Mouse (Mus musculus): ENCODE measurements around the gene Fkbp4. TPM values are rescaled to one million over a fixed set of nuclear protein-coding genes. Genes with fewer than 3 reads are reported as not detected.

The Fkbp4 gene
- polyA plus RNA-seq, 1 experiment, result 102 TPM

GRCm38 (mm10) chr6:128461606-128462005, 23.1 kb upstream of the Fkbp4 start:
- no peak for TF ChIP-seq CTCF (IDR thresholded peaks at IDR 0.05; ENCODE audit: borderline replicate concordance, insufficient read depth, low read length)
- H3K27ac ChIP-seq (ENCODE audit: insufficient read depth, low read length), result no peak overlapping the region
- no peak overlapping the region for H3K4me3 ChIP-seq (ENCODE audit: insufficient read depth, low read length)
- no peaks in the 10 kb centered on the region for H3K4me1 ChIP-seq (ENCODE audit: control insufficient read depth, insufficient read depth, low read length)

DNA sequence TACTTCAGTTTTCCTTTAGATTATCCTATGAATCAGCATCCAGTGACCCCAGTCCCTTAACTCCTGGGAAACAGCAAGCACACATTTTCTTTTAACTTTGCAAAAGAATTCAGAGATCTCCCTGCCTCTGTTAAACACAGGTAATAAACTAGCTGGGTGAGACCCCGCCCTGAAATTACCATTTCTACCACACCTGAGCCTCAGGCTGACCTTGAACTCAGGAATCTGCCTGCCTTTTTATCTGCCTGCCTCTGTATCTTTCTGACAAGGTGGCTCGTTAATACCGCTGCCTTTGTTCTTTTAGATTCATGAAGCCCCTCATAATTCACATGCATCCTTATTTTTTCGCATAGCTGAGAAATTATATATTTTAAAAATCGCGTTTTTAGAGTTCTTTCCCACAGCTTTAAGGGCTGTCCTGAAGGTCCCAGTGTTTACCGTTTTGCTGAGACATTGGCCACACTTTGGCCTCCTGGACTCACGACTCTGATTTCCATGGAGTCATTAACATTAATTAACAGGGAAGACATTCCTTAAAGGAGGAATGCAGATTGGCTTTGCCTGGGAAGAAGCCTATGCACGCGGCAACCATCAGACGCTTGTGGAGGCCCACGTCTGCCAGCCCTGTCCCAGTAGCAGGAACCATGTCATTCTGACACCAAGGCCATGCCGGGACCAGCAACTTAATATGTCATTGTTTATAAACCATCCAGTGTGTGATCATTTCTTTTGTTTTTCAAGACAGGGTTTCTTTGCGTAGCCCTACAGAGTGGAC, 22.4 kb upstream of the Fkbp4 start:
- TF ChIP-seq CTCF (IDR thresholded peaks at IDR 0.05; ENCODE audit: borderline replicate concordance, insufficient read depth, low read length) (no peak), POLR2A (IDR thresholded peaks at IDR 0.05; ENCODE audit: low read depth, low read length) (no peak)
- Histone ChIP-seq H3K4me1 (ENCODE audit: control insufficient read depth, insufficient read depth, low read length) (no peaks in the 10 kb centered on the region), H3K4me3 (ENCODE audit: insufficient read depth, low read length) (no peak overlapping the region), H3K27ac (ENCODE audit: insufficient read depth, low read length) (no peak overlapping the region)

DNA sequence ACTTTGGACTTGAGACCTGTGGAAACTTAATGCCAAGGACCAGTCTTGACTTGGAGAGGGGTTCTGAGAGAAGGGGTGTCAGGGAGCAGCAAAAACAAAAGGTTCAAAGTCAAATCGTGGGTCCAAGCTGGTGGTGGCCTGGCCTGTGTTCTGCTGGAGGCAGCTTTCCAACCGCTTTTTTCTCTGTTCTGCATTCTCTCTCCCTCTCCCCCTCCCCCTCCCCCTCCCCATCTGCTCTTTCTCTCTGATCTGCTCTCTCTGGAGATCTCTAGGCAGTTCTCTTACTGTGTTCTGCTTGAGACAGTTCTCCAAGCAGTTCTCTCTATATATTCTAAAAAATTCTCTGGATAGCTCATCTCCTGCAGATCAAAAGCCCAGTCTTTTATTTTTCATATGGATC, 21.8 kb upstream of the Fkbp4 start:
- no peak for TF ChIP-seq POLR2A (IDR thresholded peaks at IDR 0.05; ENCODE audit: low read depth, low read length)
- no peak for TF ChIP-seq CTCF (IDR thresholded peaks at IDR 0.05; ENCODE audit: borderline replicate concordance, insufficient read depth, low read length)
- no peaks in the 10 kb centered on the region for H3K4me1 ChIP-seq (ENCODE audit: control insufficient read depth, insufficient read depth, low read length)
- no peak overlapping the region for H3K27ac ChIP-seq (ENCODE audit: insufficient read depth, low read length)
- H3K4me3 ChIP-seq (ENCODE audit: insufficient read depth, low read length), result no peak overlapping the region

GRCm38 (mm10) chr6:128457186-128457585, 18.7 kb upstream of the Fkbp4 start:
- H3K27ac ChIP-seq (ENCODE audit: insufficient read depth, low read length), result no peak overlapping the region
- no peaks in the 10 kb centered on the region for H3K4me1 ChIP-seq (ENCODE audit: control insufficient read depth, insufficient read depth, low read length)
- TF ChIP-seq CTCF (IDR thresholded peaks at IDR 0.05; ENCODE audit: borderline replicate concordance, insufficient read depth, low read length) (no peak), POLR2A (IDR thresholded peaks at IDR 0.05; ENCODE audit: low read depth, low read length) (no peak)
- H3K4me3 ChIP-seq (ENCODE audit: insufficient read depth, low read length), result no peak overlapping the region

DNA sequence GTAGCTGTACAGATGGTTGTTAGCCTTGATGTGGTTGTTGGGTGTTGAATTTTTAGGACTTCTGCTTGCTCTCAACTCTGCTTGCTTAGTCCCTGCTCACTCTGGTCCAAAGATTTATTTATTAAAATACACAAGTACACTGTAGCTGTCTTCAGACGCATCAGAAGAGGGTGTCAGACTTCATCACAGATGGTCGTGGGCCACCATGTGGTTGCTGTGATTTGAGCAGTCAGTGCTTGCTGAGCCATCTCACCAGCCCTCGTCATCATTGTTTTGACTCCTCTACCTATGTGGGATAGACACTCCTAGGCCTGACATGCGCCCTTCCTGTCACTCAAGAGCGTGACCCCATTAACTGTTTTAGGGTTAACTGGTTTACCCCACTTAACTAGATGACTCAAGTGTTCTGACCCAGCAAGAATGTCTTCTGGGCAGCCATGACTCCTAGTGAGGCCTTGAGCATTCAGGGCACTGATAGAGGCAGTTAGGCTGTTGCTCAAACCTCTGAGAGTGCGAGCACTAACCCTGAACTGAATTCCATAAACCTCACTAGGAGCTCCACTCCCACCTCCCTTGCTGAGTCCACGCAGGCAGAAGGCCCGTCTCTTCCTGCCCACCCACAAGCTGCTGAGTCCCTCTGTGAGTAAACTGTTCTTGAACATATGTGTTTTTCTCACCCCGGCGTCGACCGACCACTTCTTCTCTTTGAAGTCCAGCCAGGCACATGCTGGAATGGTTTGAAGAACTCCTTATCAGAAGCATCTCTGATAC, 17.5 kb upstream of the Fkbp4 start:
- no peak for TF ChIP-seq CTCF (IDR thresholded peaks at IDR 0.05; ENCODE audit: borderline replicate concordance, insufficient read depth, low read length)
- no peak for TF ChIP-seq POLR2A (IDR thresholded peaks at IDR 0.05; ENCODE audit: low read depth, low read length)
- Histone ChIP-seq H3K4me1 (ENCODE audit: control insufficient read depth, insufficient read depth, low read length) (no peaks in the 10 kb centered on the region), H3K27ac (ENCODE audit: insufficient read depth, low read length) (no peak overlapping the region), H3K4me3 (ENCODE audit: insufficient read depth, low read length) (no peak overlapping the region)

- H3K4me3 ChIP-seq (ENCODE audit: insufficient read depth, low read length), result no peak overlapping the region
- TF ChIP-seq CTCF (IDR thresholded peaks at IDR 0.05; ENCODE audit: borderline replicate concordance, insufficient read depth, low read length), result no peak
- no peak for TF ChIP-seq POLR2A (IDR thresholded peaks at IDR 0.05; ENCODE audit: low read depth, low read length)
- H3K4me1 ChIP-seq (ENCODE audit: control insufficient read depth, insufficient read depth, low read length), result no peaks in the 10 kb centered on the region
- H3K27ac ChIP-seq (ENCODE audit: insufficient read depth, low read length), result no peak overlapping the region
These were observed 8.6 kb upstream of the Fkbp4 start for GRCm38 (mm10) chr6:128447063-128447462.

- Histone ChIP-seq H3K27ac (ENCODE audit: insufficient read depth, low read length) (no peak overlapping the region), H3K4me3 (ENCODE audit: insufficient read depth, low read length) (no peak overlapping the region), H3K4me1 (ENCODE audit: control insufficient read depth, insufficient read depth, low read length) (no peaks in the 10 kb centered on the region)
- TF ChIP-seq CTCF (IDR thresholded peaks at IDR 0.05; ENCODE audit: borderline replicate concordance, insufficient read depth, low read length) (peak; percentile 53; the same call in 1 of the 2 replicates), POLR2A (IDR thresholded peaks at IDR 0.05; ENCODE audit: low read depth, low read length) (no peak)
These were observed 7.5 kb upstream of the Fkbp4 start for GRCm38 (mm10) chr6:128445761-128446535.

DNA sequence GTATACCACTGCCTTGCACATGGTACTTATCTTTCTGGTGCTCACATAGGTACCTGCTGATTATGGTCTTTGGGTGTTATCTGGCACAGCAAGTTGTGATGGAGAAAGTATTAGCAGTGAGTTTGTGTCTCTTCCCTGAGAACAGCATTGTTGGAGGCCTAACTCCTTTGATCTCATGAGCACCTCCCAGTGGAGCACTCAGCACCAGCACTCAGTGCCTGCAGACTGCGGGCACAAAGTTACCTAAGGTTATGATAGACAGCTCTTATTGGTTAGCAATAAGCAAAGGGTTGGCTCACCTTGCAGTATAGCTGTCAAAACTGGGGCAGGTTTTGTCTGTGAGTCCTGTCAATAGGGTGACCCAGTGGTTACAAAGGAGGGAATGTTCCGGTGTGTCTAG, 1.8 kb upstream of the Fkbp4 start:
- Histone ChIP-seq H3K4me3 (ENCODE audit: insufficient read depth, low read length) (no peak overlapping the region), H3K4me1 (ENCODE audit: control insufficient read depth, insufficient read depth, low read length) (peaks cover 3% of the 10 kb centered on the region; the same call in 1 of the 2 replicates), H3K27ac (ENCODE audit: insufficient read depth, low read length) (no peak overlapping the region)
- no peak for TF ChIP-seq POLR2A (IDR thresholded peaks at IDR 0.05; ENCODE audit: low read depth, low read length)
- no peak for TF ChIP-seq CTCF (IDR thresholded peaks at IDR 0.05; ENCODE audit: borderline replicate concordance, insufficient read depth, low read length)

GRCm38 (mm10) chr6:128438871-128439341, 429 bp upstream of the Fkbp4 start:
- TF ChIP-seq CTCF (IDR thresholded peaks at IDR 0.05; ENCODE audit: borderline replicate concordance, insufficient read depth, low read length) (no peak), POLR2A (IDR thresholded peaks at IDR 0.05; ENCODE audit: low read depth, low read length) (no peak; the same call in 1 of the 2 replicates)
- Histone ChIP-seq H3K27ac (ENCODE audit: insufficient read depth, low read length) (no peak overlapping the region), H3K4me3 (ENCODE audit: insufficient read depth, low read length) (peak overlapping the region; percentile 26), H3K4me1 (ENCODE audit: control insufficient read depth, insufficient read depth, low read length) (peaks cover 3% of the 10 kb centered on the region; the same call in 1 of the 2 replicates)
